Mouse (Mus musculus) midbrain, embryonic 11.5 days (tissue): ENCODE data around the gene Gmeb1. TPM values are rescaled to one million over a fixed set of nuclear protein-coding genes. Genes with fewer than 3 reads are reported as not detected.

Source experiments
- microRNA-seq: library from miRNA; unstranded; fragments of <30 nt; microRNA quantifications from one replicate; pipeline ENCODE4, GENCODE M21; 2017
- polyA plus RNA-seq: library from polyadenylated mRNA; unstranded; fragments of >200 nt; fragmentation: Nextera tagmentation; extraction: Ambion mirVana; gene quantifications from 2 replicates; pipeline ENCODE4 v1.2.1, GENCODE M21; 2014

Gmeb1 gene
- polyA plus RNA-seq, 1 experiment from 2014 or later = 39.6 TPM

Small RNA genes within 50 kb of the gene (microRNA-seq; reads per million reads assigned to microRNA genes)
- gene Gm22033 = not detected

Other genes starting within 250 kb of the Gmeb1 start
- 0.07 TPM in 1 of 2 replicates, not detected in the other for gene Gm10300, start 186.9 kb downstream of the Gmeb1 start, polyA plus RNA-seq
- gene Epb41, start 186.3 kb downstream of the Gmeb1 start, polyA plus RNA-seq = 210 and 230 TPM in 2 replicates
- gene Oprd1, start 117.1 kb downstream of the Gmeb1 start, polyA plus RNA-seq = 0.04 and 0.08 TPM in 2 replicates
- gene Ythdf2, start 49.3 kb downstream of the Gmeb1 start, polyA plus RNA-seq = 164 and 170 TPM in 2 replicates
- 67.2 and 70.5 TPM in 2 replicates for gene Taf12, start 12.8 kb upstream of the Gmeb1 start, polyA plus RNA-seq
- gene Rab42, start 41.8 kb upstream of the Gmeb1 start, polyA plus RNA-seq = 0.42 and 0.59 TPM in 2 replicates
- gene Trnau1ap, start 67.9 kb upstream of the Gmeb1 start, polyA plus RNA-seq = 78.0 and 83.3 TPM in 2 replicates
- 62.1 and 70.3 TPM in 2 replicates for gene Rcc1, start 92.0 kb upstream of the Gmeb1 start, polyA plus RNA-seq
- 22.2 and 22.4 TPM in 2 replicates for gene Phactr4, start 160.9 kb upstream of the Gmeb1 start, polyA plus RNA-seq
- gene Med18, start 202.3 kb upstream of the Gmeb1 start, polyA plus RNA-seq = 19.2 and 22.3 TPM in 2 replicates
- gene Sesn2, start 248.9 kb upstream of the Gmeb1 start, polyA plus RNA-seq = 4.9 and 5.1 TPM in 2 replicates